Mouse (Mus musculus) frontal cortex, adult (tissue): ENCODE results near the gene Ankrd45.
"Not testable (repeated sequence)": the region's sequence is repeated elsewhere in the genome, so short reads cannot be mapped to it uniquely, and the experiment has no call there.

Experiments used
- ATAC-seq: cut with Nextera tagmentation; 2 replicates; pipeline ENCODE4 v1.9.2; 2017; ENCODE audit warnings: mild to moderate bottlenecking, moderate library complexity, mixed read lengths; ENCODE audit not compliant: low TSS enrichment

The Ankrd45 gene

DNA sequence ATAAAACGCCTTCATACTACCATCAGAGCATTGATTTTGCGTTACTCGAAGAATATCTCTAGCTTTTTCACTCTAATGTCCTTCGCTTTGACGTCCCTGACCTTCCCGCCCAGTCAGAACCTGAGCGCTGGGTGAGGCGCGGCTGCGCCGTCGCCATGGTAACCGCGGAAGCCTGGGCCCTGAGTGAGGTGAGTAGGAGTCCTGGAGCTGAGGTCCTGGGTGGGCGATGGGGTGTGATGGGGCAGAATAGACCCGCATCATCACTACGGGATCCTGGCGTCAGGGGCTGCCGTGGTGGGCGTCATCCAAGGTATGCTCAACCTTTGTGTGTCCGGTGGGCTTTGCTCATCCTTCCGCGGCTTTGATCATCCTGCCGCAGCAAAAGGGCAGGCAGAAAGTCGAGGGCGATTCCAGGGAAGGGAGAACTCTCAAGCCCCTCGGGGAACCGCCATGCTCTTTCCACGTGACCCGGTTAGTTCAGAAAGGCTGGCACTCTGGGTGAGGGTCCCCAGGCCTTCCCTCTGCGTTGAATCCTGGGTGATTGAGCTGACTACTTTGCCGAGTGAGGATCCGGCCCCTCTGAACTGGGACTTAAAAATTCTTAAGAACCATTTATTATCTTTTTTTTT lies at the start of gene Ankrd45:
Ankrd45 (plus strand) TSS at position 161 of the 629 bp plus-strand sequence.
- peak; percentile 97 for ATAC-seq

DNA sequence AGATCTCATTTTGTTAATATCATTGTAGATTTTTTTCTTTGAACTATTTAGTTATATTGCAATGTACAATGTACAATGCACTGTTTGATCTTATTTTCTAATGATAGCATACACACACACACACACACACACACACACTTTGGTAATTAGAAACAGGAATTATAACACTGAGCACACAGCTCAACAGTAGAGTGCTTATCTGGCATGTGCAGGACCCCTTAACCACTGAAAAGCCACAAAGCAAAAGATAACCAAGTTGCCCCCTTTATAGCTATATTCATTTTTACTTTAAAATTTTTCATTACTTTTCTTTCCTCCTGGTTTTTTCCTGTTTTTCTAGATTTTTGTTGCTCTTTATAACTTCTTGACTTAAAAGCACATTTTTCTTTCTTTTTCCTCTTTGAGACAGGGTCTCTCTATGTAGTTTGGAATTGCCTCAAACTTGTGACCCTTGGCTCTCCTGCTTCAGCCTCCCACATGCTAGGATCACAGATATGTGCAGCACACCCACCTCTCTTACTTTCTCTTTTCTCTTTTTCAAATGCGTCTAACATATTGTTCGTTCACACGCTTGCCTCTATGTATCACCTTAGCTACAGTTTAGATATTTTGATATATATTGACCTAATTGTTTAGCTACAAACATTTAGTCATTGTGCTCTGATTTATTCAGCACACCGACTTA lies 42.6 kb upstream of the Ankrd45 start:
- ATAC-seq = no peak

DNA sequence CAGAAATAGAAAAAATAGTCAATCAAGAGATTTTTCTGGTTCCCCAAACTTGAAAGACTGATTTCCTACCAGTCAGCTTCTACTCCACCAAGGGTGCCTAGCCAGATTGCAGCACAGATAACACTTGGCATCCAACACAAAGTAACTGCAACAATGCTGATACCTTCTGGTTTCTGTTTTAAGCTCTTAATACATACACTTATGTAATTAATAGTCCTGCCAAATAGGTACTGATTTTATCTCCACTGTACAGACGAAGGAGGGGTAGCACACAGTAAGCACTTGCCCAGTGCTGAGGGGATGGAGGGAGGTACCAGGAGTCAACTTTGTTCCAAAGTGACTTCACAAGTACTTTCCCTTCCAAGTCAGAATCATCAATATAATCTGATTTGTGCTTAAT lies 38.6 kb upstream of the Ankrd45 start:
- no peak for ATAC-seq

DNA sequence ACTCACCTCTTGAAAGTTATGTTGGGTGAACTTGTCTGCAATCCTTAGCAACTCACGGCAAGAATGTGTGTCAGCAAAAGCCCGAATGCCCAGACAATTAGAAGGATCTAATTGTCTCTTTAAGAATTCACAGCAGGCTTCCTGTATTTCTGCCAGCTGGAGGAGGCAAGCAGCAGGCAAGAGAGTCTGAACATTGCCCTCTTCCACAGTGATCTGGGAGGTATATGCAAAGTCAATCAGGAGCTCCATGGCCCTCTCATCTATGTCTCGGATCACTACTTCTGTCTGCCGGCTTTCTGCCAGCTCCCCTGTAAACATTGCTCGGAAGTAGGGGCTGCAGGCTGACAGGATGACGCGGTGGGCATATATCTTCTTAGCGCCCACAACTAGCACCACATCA lies 33.3 kb upstream of the Ankrd45 start:
- ATAC-seq = no peak

DNA sequence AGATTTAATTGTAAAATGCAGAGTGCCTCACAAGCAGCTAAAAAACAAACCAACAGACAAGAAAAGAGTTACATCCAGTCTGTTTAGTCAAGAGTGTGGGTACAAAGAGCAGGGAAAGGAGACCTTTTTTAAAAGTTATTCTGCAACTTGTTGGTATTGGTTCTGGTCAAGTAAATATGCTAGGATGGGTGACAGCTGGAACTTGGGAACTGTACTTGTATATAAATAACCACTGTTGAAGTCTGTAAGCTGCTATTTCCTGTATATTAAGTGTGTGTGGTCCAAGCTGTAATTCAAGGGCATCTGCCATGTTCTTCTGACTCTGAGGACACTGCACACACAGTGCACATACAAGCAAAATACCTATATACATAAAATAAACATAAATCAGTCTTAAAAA lies 27.9 kb upstream of the Ankrd45 start:
- ATAC-seq = no peak

DNA sequence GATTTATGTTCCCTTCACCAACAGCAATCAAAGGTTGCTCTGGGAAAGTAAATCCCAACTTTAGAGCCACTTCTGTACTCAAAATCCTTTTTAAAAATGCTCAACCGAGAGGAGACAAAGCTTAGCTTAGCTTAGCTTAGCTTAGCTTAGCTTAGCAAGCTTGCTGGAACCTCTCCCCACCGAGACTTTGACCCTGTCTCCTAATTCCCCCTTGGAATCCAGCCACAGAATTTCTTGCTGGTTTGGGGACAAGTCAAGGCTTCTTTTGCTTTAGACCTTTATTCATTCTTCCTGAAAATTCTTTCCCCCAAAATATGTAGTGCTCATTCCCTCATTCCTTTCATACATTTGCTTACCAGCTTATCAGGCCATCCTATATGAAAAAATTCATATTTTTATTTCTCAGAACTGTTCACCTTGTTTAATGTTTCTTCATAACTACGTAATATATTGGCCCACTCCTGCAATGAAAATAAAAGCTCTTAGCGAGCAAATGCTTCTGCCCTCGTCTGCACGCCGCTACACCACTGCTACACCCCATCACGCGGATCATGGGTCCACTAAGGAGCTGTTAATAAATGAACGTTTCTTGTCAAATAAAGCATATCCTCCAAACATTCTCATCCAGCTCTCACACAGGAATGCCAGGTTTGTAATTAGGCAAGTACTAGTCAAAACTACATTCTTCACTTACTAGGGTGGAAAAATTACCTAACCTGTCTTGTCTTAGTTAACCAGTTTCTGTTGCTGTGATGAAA lies 19.7 kb upstream of the Ankrd45 start:
- no peak for ATAC-seq

DNA sequence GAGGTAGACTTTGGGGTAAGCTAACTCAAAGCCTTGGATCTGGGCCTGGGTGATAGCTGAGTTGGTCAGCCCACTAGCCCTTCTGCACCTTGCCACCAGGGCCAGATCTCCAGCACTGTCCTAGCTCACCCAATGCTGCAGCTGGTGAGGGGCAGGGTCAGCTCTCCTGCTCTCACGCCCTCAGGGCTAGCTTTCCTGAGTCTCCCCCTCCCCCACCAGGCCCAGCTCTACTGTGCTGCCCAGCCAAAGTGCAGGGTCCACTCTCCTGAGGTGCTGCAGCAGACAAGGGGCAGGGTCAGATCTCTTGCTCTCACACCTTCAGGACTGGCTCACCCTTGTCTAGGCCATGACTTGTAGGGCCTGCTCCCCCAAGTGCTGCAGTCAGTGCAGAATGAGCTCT lies 16.0 kb upstream of the Ankrd45 start:
- ATAC-seq = no peak

DNA sequence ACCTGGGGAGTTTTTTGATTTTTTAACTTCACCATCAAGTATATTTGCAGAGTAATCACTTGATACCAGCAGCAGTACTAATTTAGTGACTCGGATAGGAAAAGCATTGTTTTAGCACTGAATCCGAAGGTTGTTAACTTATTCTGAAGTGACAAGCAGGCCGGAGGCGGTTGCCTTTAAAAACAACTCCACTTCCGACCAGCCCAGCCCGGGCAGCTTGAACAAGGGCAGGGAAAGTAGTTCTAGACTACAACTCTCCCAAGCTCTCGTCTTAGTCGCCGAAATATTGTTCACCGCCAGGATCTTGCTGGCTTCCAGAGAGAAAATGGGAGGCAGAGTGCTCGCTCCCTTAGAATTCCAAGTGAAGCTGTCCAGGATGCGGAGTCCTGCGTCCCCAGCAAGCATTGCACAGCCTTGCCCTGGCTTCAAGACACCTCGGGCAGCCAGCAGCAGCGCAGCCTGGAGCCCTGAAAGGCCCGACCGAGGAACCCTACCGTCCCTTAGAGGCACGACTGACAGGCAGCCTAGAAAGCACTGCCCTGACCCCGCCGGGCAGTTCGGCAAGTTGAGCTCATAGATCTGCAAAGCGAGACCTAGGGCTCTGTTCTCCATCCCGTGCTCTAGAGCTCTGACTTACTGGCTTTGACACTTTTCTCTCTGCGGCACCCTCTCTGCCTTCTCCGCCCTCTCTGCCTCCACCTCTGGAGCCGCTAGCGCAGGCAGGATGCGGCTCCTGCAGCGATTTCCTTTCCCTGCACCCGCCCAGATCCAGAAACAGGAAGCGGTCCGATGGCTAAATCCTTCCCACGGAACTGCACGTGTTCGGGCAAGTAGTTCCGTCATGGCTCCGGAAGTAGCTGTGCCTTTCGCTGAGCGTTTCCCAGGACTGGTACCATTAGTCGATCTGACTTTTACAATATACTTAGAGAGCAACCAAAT lies 11.5 kb upstream of the Ankrd45 start, which contains the start of gene Klhl20:
Klhl20 (minus strand) TSS at position 786 of the 939 bp plus-strand sequence.
- ATAC-seq = peak; percentile 98

DNA sequence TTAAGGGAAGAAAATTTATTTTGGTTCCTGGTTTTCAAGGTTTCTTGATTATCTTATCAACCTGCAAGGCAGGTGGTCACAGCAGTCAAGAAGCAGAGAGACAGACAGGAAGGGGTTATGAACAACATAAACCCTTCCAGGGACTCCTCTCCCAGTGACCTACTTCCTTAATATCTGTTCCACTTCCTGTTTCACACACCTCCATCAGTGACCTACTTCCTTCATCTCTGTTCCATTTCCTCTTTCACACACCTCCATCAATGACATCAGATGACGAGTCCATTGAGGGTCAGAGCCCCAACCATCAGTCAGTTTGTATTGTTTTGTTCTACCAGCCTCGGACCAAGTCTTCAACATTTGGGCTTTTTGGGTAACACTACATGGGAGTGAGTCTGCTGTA lies 3.0 kb upstream of the Ankrd45 start:
- ATAC-seq = no peak

DNA sequence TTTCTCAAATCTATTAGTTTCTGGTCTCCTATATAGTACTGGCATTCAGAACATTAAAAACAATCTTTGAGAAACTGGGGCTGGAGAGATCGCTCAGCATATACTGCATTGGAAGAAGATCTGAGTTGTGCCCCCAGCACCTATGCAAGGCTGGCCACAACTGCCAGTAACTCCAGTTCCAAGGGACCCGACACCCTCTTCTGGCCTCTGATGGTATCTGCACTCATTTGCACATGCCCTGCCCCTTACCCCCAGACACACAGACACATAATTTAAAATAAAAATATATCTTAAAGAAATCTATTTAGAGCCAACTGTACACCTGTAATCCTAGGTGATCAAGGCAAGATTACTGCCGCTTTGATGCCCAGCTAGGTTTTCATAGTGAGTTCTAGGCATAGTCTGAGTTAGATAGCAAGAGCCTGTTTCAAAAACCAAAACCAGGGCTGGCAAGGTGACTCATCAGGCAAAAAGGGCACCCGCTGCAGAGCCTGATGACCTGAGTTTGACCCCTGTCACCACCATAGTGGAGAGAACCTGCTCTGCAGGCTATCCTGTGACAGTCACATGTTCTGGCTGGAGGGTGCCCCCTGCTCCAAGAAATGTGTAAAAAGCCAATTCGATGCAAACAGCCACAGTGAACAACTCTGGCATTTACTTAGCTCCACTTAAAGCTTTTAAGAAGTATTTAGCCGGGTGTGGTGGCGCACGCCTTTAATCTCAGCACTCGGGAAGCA lies 2.3 kb upstream of the Ankrd45 start:
- no peak for ATAC-seq

DNA sequence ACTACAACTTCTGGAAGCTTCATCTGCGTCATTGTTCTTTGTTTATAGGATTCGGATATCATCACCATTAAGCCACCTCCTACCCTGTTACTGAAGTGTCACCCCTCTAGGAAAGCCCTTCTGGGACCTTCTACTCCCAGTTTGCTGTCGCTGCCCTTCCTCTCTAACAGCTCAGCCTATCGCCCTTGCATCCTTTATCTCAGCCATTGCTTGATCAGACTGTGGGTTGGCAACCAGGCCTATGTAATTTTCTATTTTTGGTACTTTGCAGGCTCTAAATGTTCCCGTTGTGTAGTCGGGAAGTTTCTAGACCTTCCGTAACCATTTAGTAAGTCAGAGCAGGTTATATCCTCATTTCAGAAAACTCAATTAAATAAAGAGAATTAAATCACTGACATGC lies 725 bp downstream of the Ankrd45 start:
- ATAC-seq = peak; percentile 73

DNA sequence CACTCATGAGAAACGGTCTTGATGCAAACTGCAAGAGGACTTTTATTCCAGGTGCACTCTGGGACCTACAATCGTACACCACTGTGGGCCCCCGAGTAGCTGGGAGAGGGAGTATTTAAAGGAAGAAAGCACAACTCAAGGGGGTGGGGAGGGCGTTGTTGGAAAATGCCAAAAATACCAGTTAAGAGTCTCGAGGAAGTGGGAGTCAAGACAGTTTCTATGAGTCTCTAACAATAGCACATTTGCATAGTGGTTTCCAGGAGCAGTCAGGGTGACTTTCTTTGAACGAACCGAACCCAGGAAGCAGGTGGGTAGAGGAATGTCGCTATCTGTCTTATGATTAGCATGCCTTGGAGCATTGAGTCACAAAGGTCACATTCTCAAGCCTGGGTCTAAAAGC lies 3.1 kb downstream of the Ankrd45 start:
- ATAC-seq = not testable (repeated sequence)

DNA sequence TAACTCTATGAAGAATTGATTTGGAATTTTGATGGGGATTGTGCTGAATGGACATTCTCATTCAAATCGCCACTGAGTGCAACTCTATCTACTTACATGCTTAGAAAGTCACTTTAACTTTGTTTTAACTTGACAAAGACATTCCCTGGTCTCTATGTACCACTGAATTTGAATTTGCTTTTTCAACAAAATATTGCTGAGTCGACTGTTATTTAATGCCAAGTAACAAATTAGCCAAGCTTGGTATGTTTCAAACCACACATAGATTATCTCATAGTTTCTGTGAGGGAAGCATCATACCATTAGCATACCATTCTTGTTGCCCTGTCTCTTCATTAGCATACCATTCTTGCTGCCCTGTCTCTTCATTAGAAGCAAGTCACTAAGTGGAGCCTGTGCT lies 5.4 kb downstream of the Ankrd45 start:
- ATAC-seq = no peak

DNA sequence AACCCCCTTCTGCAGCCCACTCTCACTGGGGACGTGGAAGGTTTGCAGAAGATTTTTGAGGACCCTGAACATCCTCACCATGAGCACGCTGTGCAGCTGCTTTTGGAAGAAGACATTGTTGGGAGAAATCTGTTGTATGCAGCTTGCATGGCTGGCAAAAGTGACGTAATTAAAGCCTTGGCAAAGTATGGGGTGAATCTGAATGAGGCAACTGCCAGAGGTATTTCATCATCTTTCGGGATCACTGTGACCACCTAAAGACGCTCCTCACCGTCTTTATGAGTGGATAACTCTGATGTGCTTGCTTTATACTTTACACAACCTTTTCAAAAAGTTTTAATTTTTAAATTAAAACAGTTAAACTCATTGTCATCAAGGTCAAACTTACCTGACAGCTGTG lies 8.6 kb downstream of the Ankrd45 start:
- no peak for ATAC-seq

DNA sequence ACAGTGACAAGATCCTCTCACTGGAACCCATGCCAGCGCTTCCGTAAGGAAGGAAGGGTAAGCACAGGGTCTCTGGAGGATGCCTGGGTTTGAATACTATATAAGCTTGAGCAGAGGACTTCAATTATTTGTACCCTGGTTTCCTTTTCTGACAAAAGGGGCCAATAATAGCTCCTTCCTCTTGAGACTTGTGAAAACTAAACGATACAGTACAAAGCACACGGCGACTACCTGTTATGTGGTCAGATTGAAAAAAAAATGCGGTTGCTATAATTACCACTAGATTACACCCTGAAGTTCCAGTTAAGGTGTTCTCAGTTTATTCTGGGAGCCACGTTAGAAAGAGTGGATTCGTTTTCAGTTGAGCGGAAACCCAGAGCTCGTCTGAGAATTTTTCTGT lies 14.1 kb downstream of the Ankrd45 start:
- ATAC-seq = no peak

DNA sequence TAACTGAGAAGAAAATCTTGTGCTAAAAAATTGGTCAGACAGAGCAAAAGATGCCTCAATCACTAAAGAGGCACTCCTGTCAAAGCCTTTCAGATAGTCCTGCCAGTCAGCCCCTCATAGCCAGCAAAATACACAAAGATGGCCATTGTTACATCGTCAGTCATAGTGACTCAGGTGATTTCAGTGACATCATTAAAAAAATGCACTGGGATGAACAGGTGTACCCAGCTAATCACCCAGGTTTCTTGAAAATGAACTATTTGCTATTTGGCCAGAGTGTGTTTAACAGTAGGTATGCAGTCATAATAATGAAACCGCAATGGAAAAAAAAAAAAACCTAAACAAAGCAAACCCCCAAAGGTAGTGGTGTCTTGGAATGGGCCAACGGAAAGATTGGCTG lies 16.7 kb downstream of the Ankrd45 start, which contains the start of gene Tex50:
Tex50 (minus strand) TSS at position 101 of the 400 bp plus-strand sequence.
- ATAC-seq = no peak

DNA sequence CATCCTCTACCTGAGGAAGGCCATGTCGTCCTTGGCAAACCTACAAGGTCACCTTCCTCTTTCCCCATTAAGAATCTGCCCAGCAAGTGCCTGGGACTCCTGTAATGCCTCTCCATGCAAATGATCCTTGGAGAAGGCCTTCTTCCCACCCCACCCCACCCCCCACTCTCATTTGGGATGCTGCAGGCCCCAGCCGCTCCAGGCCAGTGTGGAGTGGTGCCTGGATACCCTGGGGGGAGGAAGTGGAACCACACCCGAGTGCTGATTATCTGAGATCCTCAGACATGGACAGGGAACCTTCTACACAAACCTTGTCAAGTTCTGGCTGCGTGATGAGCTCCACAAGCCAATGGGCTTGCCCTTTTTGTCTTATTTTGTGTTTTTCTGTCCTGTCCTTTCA lies 17.8 kb downstream of the Ankrd45 start:
- ATAC-seq = no peak

DNA sequence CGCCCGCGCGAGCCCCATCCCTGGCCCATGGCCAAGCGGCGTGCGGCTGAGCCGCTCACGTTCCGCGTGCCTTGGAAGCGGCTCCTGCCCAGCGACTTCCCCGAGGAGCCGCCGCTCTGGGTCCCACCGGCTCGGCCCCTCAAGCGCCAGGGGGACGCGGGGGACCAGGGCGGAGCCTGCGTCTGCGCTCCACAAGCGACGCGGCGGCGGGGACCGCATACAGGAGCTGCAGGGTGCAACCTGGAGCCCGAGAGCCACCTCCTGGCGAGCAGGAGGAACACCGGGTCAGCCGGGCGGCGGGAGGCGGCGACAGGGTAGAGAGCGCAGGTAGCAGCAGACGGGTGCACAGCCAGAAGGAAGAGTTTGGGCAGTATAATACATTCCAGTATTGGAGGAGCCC lies 28.2 kb downstream of the Ankrd45 start:
- peak; percentile 99 for ATAC-seq

DNA sequence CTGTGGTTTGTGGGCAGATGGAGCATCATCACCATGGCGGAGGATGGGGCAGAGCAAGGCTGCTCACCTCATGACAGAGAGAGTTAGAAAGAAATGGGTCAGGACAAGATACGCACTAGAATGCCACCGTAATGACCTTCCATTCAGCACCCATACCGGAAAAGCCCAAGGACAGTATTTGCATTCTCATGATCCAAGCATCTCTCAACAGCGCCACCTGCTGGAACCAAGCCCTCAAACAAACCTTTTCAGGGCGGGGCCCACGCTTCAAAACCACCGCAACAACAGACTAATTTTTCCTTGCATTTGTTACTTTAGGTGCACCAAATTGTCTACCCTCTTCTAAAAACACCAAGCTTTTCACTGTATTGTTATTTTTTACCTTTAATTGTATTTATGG lies 38.2 kb downstream of the Ankrd45 start:
- peak; percentile 69 for ATAC-seq

DNA sequence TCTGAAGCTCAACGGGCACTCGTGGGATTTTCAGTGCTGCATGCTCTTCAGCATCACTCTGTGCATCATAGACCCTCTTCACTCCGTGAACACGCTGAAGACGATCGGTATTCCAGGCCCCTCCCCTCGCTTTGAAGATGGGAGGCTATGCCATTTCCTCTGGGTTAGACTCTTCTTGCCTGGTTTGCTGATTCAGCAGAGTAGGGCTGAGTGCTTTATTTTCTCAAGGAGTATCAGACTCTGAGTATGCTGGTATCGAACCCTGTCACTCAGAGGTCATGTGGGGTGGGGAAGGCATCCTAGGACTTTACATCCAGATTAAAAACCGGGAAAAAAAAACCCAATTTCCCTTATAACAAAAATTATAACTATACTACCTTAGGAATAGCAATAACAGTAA lies 39.9 kb downstream of the Ankrd45 start:
- no peak for ATAC-seq

DNA sequence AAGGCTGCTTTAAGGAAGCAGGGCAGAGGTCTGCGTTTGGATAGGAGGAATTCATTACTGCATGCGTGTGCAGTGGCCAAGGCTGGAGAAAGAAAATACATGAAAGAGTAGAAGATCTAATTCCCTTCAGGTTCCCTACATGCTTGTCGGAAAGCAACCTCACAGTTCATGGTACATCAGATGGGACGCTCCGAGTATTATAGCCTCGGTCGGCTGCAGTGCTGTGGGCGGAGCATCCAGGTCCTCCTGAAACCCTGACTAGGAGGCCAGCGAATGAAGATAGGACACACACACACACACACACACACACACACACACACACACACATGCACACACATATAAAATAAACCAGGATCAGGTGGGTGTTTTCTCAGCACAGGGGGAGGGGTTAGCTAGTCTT lies 41.2 kb downstream of the Ankrd45 start:
- ATAC-seq = no peak
